Mouse (Mus musculus) thymus, postnatal 10 days (tissue): ENCODE data around the gene Rab3b.

Source experiments
- DNase-seq, 2 experiments: peaks; one replicate each; pipeline ENCODE4 v3.0.0; 2021; ENCODE audit warnings: low spot score in 2 of 2

Rab3b gene

DNA sequence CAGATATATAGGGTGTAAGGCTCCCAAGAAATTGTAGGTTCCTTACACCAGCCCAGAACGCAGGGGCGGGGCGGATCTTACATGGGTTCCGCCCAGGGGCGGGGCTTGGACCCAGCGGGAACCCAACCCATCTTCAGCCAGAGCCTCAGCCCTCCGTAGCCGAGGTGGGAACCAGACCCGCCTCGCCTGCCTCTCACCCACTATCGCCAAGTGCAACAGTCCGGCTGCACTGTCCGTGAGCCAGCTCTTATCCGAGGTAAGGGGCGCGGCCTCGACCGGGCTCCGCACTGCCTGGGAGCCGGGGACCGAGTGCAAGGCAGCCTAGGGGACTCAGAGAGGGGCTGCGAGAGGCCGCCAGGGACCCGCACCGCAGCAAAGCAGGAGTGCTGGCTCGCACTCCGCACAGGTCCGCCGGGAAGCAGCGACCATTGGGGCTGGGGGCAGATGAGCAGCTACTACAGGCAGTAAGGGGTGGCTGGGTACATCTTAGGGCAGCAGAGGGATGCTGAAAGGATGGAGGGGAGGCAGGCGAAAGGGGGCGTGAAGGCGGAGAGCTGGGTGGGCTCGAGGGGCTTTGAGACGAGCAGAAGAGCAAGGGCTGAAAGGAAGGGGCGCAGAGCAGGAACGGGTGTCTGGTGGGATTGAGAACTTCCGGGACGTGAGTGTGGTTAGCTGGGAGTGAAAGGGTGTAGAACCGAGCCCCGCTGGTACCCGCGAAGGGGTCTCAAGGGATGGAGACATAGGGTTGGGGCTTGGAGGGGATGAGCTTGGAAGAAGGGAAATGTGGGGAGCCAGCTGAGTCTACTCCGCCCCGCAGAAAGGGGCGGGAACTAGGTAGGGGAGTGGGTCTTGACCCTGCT, at the start of gene Rab3b:
TSS of gene Rab3b (plus strand) at position 101 of the 860 bp plus-strand sequence.
- DNase-seq: peak; percentile 12 to 47

DNA sequence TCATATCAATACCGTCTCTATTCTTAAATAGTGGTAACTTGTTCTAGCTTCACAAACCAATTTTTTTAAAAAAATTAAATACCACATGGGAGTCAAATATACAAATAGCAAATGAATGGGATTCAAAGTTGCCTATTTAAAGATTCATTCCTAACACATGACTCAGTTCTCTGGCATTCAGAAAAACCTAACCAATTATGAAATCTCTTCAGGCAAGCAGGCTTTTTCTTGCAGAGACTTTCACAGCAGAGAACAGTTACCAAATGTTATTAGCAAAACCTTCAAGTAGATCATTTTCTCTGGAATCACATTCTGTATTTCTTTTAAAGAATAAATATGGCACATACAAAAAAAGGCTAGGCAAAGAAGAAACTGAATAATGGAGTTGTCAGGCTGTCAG, 48.2 kb upstream of the Rab3b start:
- DNase-seq: no peak

DNA sequence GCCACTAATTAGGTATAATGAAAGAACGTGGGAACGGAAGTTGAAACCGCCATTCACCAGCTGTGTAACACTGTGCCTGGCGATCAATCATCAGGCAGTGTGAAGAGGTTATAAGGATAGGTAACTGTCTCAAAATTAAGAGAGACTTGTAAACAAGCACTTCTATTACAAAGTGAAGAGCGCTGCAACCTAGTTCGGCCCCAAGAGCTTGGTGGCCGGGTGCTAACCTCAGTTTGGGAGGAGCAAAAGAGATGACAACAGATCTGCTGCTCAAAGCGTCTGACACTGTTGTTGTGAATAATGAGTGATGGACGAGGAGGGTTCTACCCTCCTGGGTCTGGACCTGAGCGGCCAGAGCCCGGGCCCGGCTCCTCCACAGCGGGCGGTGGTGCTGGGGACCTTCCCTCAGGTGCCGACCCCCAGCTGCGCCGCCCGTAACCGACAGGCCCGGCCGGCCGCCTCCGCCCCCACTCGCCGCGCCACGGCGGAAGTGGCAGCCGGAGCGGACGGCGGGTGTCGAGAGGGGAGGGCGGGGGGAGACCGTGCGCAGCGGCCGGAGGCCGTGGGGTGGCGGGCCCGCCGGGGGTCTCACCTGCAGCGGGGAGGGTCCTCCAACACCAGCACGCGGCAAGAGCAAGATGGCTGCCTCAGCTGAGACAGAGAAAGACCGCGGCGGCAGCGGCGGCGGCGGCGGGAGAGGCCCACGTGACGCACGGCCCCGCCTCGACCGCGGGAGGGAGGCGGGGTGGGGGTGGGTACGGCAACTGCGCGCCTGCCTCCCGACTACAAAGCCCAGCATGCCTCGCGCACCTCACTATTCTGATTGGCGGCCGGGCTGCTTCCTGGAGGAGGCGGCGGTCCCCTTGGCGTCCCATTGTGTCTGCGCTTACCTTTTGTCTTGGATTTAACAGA, 45.7 kb upstream of the Rab3b start, which contains the start of gene Btf3l4:
TSS of gene Btf3l4 (minus strand) at position 699 of the 912 bp plus-strand sequence.
- peak; percentile 83 to 88 for DNase-seq

DNA sequence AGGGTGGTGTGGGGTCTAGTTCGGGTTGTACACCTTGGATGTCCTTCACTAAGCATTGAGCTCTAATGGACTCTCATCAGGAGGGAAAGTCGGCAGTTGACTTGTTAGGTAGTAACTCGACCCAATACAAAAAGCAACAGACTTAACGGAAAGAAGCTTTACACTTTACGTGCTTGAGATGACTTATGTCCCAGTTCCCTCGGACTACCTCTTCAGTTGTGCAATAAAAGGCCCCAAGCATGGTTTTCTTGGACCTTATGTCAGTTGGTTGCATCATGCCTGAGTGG, 45.1 kb upstream of the Rab3b start:
- DNase-seq: no peak

DNA sequence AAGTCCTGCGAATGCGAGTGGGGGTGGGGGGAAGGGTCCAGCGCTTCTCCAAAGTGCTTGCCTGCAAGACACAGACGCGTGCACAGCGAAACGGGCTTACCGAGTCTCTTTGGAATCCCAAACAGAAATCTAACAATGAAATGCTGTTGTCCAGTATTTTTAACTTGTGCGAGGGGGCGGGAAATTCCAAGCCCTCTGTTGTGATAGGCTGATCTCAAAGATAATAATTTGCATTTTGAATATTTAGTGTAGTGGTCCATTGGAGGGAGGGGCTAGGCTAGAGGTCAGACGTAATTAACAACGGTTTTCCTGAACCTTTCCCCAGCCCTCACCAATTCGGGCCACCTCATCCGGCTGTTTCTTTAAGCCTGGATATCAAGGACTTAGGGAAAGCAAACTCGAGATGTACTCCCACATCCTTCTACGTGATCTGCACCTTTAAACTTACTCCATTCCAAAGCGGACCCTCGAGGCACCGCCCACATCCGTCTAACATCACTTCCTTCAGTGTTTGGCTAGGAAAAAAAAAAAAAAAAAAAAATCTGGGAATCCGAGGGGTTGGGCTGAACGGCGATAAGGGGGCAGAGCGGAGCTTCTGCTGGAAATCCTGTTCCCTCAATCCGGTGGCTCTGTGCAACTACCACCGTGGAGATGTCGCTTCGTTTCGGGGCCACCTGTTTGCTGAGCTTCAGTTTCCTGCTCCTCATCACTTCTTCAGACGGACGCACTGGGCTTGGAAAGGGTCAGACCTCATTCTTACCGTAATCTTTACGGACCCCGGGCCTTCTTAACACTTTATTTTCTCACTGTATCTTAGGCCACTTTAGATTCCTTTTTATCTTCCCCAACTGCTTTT, 44.5 kb upstream of the Rab3b start, which contains the start of gene Txndc12:
TSS of gene Txndc12 (plus strand) at position 487 of the 856 bp plus-strand sequence.
- DNase-seq: peak; percentile 58 to 68

DNA sequence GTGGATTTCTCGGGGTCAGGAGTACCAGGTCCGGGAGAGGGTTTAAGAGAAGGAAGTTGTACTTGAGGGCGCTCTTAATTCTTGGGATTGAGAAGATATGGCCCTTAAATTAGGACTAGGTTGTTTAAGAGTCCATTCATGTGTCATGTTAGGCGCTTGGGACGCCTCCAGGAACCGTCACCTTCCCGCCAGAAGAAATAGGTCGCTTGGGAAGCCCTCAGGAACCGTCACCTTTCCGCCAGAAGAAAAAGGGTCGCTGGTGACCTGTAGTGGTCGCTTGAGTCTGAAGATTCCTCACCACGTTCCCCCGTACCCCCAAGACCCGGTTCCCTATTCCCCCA, 43.9 kb upstream of the Rab3b start:
- DNase-seq: peak in 1 of 2 experiments; percentile 5

DNA sequence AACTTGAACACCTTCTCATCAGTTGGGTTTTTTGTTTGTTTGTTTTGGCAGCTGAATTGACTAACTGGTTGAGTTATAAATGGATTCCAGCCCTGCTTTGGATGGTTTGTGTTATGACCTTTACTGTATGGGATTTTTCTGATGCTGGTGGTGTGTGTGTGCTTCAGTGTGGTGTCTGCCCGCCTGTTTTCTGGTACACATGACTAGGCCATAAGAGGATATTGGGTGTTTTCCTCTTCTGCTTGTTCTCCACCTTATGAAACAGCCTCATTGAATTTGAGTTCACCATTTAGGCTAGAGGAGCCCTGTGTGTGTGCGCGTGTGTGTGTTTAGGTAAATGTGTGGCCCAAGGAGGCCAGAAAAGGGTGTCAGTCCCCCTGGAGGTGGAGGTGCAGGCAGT, 43.4 kb upstream of the Rab3b start:
- DNase-seq: no peak

DNA sequence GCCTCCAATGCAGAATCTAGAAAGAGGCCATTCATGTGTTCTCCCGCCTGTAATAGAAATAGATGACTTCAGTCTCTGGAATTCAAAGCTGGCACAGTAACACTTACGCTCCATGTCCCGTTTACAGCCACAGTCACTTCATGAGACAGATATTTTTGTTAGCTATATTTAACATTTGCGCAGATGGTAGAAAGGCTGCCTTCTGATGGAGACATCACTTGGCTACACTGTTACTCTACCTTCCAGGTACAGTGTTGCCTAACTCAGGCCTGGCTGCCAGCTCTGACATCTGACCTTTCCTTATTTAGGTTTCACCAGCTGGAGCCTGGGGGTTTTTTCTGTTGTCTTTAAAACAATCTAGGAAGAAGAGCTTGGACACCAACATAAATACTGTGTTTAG, 40.8 kb upstream of the Rab3b start:
- DNase-seq: no peak

DNA sequence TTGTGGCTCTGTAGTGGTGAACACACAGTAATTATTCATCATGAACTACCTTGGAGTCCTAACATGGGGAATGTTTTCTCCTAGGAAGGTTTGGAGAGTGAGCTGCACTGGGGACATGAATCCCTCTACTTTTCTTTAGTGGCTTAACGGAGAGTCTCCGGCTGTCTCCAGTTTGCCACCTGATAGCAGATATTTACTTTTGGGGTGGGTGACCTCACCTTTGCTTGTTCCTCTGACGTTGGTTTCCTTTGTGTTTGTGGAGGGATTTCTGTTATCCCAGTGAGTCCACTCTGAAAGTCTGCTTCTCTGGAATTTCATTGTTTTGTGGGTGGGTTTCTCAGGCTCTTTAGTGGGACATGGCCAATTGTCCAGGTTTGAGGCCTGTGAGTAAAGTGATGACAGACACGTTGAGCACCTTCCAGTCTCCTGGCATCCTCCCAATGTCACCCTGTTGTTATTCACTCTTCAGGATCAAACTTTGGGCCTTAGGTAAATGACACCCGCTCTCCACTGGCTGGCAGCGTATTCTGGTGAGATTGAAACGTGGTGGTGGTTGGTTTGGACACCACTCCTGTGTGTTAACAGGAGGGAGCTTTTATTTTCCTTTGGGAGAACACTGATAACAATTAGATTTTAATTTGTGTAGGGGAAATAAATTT, 36.8 kb upstream of the Rab3b start:
- DNase-seq: no peak

DNA sequence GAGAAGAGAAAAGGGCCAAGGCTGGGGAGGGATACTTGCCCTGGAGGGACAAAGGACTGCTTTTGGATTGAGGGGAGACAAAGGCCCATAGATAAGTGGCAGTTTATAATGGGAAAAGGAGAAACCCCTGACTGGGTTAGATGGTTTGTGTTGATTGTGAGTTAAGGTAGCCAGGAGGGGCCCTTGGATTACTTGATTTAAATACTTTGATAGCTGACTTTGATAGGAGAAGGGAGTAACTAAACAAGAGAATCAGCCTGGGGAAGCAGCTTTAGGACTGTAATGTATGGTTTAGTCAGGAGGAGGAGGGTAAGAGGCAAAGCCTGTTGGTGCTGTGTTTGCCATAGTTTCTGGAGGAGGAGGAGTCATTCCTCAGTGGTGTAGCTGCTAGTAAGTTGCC, 35.5 kb upstream of the Rab3b start:
- no peak for DNase-seq

DNA sequence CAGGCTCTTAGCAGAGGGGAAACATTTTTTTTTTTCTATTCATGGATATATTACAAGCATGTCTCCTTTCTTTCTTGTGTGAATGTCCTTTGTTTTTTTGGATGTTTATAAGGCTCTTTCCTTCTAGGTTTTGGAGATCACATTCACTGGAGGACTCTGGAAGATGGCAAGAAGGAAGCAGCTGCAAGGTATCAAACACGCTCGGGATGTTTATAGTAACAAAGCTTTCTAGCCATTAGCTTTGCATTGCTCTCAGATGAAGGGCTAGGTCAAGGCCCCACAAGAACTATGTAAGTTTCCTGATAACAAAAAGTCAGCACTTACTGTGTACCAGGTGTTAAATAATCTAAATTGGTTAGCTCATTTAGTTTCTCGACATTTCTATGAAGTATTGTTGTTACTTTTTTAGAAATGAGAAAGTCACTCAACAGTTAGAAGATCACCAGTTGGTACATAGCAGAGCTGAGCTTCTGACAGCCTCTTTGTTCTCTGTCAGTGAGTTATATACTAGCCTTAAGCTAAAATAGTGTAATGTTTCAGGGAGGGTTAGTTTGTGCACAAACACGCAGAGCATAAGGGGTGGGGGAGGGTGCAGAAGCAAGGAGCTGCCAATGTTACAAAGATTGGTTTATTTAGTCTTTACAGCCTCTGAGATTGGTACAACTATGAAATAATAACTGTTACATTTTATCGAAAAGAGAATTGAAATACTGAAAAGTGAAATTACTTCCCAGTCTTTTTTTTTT, 32.9 kb upstream of the Rab3b start:
- DNase-seq: no peak

DNA sequence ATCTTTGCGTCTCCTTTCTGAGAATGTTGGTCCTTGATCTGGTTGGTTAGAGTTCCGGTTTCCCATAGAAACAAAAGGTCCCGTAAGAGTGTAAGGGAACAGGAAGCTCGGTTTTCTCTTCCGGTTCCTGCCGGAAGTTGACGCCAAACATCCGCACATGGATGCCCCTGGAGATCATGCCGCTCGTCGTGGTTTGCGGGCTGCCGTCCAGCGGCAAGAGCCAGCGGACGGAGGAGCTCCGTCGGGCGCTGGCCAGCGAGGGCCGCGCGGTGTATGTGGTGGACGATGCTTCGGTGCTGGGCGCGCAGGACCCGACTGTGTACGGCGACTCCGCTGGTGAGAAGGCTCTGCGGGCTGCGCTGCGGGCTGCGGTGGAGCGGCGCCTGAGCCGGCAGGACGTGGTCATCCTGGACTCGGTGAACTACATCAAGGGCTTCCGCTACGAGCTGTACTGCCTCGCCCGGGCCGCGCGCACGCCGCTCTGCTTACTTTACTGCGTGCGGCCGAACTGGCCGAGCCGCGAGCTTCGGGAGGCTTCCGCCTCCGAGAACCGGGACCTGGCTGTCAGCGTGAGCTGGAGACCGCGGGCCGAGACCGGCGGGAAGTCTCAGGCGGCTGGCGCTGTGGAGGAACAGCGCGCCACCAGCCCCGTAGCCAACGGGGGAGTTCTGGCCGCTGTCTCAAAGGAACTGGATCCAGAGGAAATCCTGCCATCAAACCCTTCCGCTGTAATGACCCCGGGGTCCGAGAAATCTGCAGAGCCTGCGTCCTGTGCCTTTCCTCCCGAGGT, 31.0 kb upstream of the Rab3b start, which contains the start of gene Kti12:
TSS of gene Kti12 (plus strand) at position 71 of the 790 bp plus-strand sequence.
- DNase-seq: peak; percentile 58 to 69

DNA sequence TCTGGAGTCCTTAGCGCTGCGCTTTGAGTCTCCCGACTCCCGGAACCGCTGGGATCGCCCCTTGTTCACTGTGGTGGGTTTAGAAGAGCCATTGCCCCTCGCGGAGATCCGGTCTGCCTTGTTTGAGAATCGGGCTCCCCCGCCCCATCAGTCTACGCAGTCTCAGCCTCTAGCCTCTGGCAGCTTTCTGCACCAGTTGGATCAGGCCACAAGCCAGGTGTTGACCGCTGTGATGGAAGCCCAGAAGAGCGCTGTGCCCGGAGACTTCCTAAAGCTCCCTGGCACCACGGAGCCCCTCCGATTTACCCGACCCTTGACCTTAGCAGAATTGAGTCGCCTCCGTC, 30.4 kb upstream of the Rab3b start, which contains the start of gene A730015C16Rik:
TSS of gene A730015C16Rik (minus strand) at position 115 of the 344 bp plus-strand sequence.
- no peak for DNase-seq

DNA sequence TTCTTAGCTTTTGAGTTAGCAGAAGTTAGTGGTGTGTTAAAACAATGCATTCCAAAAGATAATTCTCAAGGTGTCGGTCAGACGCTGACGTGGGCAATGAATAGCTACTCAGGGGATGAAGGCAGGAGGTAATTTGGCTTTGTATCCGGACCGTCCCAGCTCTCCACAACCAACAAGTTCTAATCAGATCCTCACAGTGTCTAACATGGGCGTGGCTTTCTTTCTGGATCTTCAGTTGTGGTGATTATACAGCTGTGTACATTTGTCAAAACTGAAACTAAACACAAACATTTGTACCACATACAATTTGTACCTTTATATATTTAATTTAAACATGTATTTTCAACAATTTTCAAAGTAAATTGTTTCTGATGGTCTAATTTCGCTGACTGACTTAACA, 12.1 kb upstream of the Rab3b start:
- no peak for DNase-seq

DNA sequence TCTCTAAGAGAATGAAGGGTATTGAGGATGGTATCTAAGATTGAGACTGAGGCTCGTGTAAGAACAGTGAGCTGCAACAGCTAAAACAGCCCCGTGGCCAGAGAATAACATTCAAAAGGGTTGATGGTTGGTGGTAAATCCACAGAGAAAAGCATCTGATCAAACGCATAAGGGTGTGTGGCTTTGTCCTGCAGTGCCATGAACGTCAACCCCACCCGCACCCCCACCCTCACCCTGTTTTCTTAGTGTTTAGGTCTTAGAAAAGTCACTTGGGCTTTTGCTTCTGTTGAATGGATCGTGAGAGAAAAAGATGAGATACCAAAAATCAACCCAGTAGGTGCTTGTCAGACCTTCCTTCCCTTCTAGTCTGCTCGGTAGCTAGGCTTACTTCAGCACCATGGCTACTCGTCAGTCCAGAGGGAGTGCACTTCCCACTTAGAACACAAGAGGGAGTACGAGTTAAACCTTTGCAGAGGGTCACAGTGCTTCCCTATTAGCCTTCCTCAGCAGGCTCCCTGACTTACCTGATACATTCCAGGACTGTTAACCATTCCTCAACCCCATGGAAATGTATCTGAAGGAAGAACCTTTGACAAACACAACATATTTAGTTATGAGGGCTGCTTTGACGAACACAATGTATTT, 9.0 kb upstream of the Rab3b start:
- DNase-seq: peak; percentile 33 to 79

DNA sequence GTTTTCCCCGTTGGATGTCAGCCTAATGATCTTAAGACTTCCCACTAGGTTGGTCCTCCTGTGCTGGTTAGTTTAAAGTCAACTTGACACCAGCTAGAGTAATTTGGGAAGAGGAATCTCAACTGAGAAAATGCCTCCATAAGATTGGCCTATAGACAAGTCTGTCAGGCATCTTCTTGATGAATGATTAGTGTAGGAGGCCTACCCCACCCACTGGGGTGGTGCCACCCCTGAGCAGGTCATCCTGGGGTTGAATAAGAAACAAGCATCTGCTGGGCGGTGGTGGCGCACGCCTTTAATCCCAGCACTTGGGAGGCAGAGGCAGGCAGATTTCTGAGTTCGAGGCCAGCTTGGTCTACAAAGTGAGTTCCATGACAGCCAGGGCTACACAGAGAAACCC, 5.1 kb upstream of the Rab3b start:
- DNase-seq: no peak

DNA sequence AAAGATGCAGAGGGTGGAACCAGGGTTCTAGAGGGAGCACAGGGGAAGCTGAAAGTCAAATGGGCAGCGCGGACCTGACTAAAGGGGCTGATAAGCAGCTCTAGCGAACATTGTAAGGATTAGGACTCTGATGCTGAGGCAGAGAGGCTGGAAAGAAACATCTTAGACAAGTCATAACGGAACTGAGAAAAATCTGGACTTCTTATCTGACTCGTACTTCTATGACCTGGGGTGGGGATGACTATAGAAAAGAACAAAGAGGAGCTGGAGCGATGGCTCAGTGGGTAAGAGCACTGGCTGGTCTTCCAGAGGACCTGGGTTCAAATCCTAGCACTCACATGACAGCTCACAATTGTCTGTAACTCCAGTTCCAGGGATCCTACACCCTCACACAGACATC, 962 bp upstream of the Rab3b start:
- DNase-seq: no peak

DNA sequence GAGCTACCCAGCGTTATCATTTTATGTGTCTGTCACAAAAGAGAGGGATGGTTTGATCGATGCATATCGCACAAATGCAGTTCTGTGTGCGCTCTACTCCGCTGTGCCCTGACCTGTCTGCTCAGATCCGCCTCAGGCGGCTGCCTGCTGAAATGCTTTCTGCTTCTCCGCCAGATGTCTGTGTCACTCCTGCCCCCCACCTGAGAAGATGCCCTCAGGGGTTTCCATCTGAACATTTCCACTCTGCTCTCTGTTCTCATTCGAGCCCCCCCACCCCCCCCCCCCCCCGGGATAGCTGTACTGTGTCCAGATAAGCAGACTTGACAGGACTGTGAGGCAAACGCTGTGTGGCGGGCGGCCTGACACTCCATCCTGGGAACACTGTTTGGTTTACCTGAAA, 5.0 kb downstream of the Rab3b start:
- no peak for DNase-seq

DNA sequence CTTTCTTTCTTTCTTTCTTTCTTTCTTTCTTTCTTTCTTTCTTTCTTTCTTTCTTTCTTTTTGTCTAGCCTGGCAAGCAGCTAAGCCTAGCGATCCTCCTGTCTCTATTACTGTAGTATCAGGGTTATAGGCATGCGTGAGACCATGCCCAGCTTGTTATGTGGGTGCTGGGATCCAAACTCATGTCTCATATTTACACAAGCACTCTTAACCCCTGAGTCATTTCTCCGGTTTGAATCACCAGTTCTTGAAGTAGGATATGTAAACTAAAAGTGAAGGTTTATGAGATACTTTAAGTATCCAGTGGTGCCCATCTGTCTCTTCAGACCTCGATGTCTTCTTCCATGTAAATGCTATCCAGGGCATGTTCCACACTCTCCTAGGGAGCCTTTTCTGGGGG, 8.6 kb downstream of the Rab3b start:
- no peak for DNase-seq
